Mouse (Mus musculus) liver, adult 2 months (tissue): Measurements from ENCODE around the gene Calcrl.

Experiments
- CTCF ChIP-seq: fragments of 200-500 bp; IDR thresholded peaks from 2 replicates; pipeline ENCODE4 v1.5.1; 2011; ENCODE audit warnings: low read depth, low read length, control low read depth
- POLR2A ChIP-seq: fragments of 200-500 bp; IDR thresholded peaks from 2 replicates; pipeline ENCODE4 v1.6.1; 2011; ENCODE audit warnings: low read length, control low read depth; ENCODE audit not compliant: insufficient read depth; ENCODE audit errors: extremely low read depth

DNA sequence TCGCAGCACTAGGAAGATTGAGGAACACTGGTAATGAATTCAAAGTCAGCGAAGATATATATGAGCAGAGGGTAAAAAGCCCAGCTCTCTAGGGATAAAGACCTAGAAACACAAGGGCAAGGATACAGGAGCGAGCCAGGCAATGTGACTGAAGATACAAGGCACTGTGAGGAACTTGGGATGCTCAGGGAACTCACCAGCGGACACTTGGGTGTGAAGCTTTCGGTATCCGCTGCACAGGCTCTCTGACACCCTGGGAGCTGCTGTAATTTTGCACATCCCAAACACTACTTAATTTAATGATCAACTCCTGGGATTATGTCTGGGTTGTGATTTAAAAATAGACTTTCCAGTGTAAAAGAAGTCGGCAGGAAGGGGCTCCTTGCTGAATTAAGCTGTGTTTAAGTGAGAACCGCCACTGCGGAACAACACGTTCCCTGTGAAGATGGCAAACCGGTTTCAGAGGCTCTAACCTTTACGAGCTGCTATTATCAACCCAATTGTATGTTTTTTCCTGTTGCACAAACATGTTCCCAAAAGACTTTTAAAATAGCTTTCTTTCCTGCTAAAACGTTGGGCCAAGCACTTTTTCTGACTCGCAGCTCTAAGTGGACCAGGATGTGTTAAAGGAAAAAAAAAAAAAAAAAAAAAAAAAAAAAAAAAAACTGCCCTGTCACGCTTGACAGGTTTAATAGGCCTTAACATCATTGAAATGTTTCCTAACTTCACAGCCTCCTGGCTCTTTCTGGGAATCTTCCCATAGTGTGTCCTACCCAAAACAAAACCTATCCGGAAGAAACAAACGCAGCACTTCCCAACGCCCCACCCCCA is 38.4 kb downstream of the Calcrl start:
- TF ChIP-seq CTCF (no peak), POLR2A (no peak)
